21 mouse cellular contexts compared by ENCODE assay signal in the genomic region with DNA sequence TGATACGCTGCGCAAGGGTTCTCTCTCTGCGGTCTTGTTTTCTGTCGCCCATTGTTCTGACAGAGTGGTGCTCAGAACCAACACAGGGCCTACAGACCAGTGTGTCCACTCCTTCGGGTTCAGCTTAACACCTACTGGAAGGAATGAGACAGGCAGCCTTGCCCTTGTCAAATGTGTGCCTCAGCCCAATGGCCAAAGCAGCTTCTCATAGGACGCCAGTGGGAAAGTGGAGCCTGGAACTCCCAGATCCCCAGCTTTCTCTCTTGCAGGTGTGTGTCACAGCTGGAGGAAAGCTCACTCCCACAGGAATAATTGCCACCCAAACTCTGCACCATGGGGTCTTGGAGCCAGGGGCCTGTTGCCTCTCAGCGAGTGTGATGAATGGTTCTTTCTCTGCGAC. TPM values are rescaled to one million over a fixed set of nuclear protein-coding genes. Genes with fewer than 3 reads are reported as not detected.
DNase-seq lines count a peak whose midpoint lies in the region; ATAC-seq and TF ChIP-seq lines count a peak whose summit lies in the region.
"Had no signal": no experiment of that assay in that cellular context is flagged by ENCODE, and none has a peak within 500 bp of the region (broad histone marks: within the 10 kb centered on the region; RNA-seq: fewer than 3 reads in every experiment).

No protein-coding gene starts in this region.

- no peak for ATAC-seq in intestine, postnatal 0 days
- no peak for ATAC-seq in intestine, embryonic 16.5 days
- no peak for ATAC-seq in midbrain, embryonic 11.5 days (ENCODE audit: low FRiP score)
- ATAC-seq in midbrain, embryonic 15.5 days (replicated peaks): no peak
- no peak for ATAC-seq in stomach, postnatal 0 days (ENCODE audit: low FRiP score, low TSS enrichment)
- ATAC-seq: inflammation-experienced regulatory T-cells, adult 6 months; Patski had no signal

- H3K9ac ChIP-seq in intestine, postnatal 0 days (ENCODE audit: low read depth, low read length): no peak overlapping the region
- H3K9ac ChIP-seq in intestine, embryonic 16.5 days (ENCODE audit: low read depth, low read length): no peak overlapping the region
- no peak overlapping the region for H3K9ac ChIP-seq in midbrain, embryonic 11.5 days (ENCODE audit: low read length)
- H3K9ac ChIP-seq in midbrain, embryonic 15.5 days: no peak overlapping the region
- H3K9ac ChIP-seq in ES-Bruce4 (ENCODE audit: low read depth, poor library complexity, severe bottlenecking): no peak overlapping the region
- no peak overlapping the region for H3K9ac ChIP-seq in stomach, postnatal 0 days (ENCODE audit: low read length)
- H3K9ac ChIP-seq: embryonic facial prominence, embryonic 13.5 days; heart, embryonic 12.5 days; hindbrain, embryonic 15.5 days had no signal

- 0 out of 2 replicates have a peak, but pooled peaks cover 13% of the 10 kb centered on the region for H3K27me3 ChIP-seq in intestine, postnatal 0 days (replicated peaks; ENCODE audit: control insufficient read depth, insufficient read depth, low read length)
- 0 out of 2 replicates have a peak, but pooled peaks cover 3% of the 10 kb centered on the region for H3K27me3 ChIP-seq in intestine, embryonic 16.5 days (replicated peaks; ENCODE audit: control insufficient read depth, insufficient read depth, low read length)
- peaks cover 33% of the 10 kb centered on the region for H3K27me3 ChIP-seq in midbrain, embryonic 11.5 days (ENCODE audit: control insufficient read depth, insufficient read depth, low read length)
- H3K27me3 ChIP-seq in midbrain, embryonic 15.5 days (replicated peaks): peaks cover 19% of the 10 kb centered on the region
- no peaks in the 10 kb centered on the region for H3K27me3 ChIP-seq in ES-Bruce4 (ENCODE audit: control insufficient read depth, insufficient read depth, low read length, poor library complexity, severe bottlenecking)
- H3K27me3 ChIP-seq in stomach, postnatal 0 days (ENCODE audit: control insufficient read depth, insufficient read depth, low read length): no peaks in the 10 kb centered on the region

- no peaks in the 10 kb centered on the region for H3K4me1 ChIP-seq in intestine, postnatal 0 days (replicated peaks; ENCODE audit: control insufficient read depth, insufficient read depth, low read length)
- peaks cover 10% of the 10 kb centered on the region for H3K4me1 ChIP-seq in intestine, embryonic 16.5 days (ENCODE audit: control insufficient read depth, insufficient read depth, low read length)
- H3K4me1 ChIP-seq in midbrain, embryonic 11.5 days (ENCODE audit: control insufficient read depth, insufficient read depth, low read length): peaks cover 11% of the 10 kb centered on the region
- peaks cover 7% of the 10 kb centered on the region for H3K4me1 ChIP-seq in midbrain, embryonic 15.5 days
- H3K4me1 ChIP-seq in ES-Bruce4 (ENCODE audit: control insufficient read depth, insufficient read depth, low read length): peaks cover 5% of the 10 kb centered on the region
- H3K4me1 ChIP-seq in stomach, postnatal 0 days (replicated peaks; ENCODE audit: control insufficient read depth, insufficient read depth): no peaks in the 10 kb centered on the region

- H3K27ac ChIP-seq in intestine, postnatal 0 days (ENCODE audit: low read depth, low read length): no peak overlapping the region
- H3K27ac ChIP-seq in intestine, embryonic 16.5 days (ENCODE audit: low read length): no peak overlapping the region
- no peak overlapping the region for H3K27ac ChIP-seq in midbrain, embryonic 11.5 days (ENCODE audit: low read depth, low read length)
- H3K27ac ChIP-seq in midbrain, embryonic 15.5 days: no peak overlapping the region
- peak overlapping the region; percentile 37 for H3K27ac ChIP-seq in ES-Bruce4 (ENCODE audit: insufficient read depth, low read length)
- H3K27ac ChIP-seq in stomach, postnatal 0 days (replicated peaks): no peak overlapping the region
- H3K27ac ChIP-seq: embryonic facial prominence, embryonic 13.5 days; forebrain, embryonic 12.5 days; heart, adult 2 months; hindbrain, embryonic 15.5 days had no signal

- 0 out of 2 replicates have a peak, but pooled peaks have one; percentile 7 for TF ChIP-seq CTCF in intestine, postnatal 0 days (IDR thresholded peaks at IDR 0.05; ENCODE audit: low read depth)
- no peak for TF ChIP-seq CTCF in ES-Bruce4 (IDR thresholded peaks at IDR 0.05; ENCODE audit: low read depth, low read length)
- peak; percentile 31; the same call in 1 of the 2 replicates for TF ChIP-seq CTCF in stomach, postnatal 0 days (IDR thresholded peaks at IDR 0.05; ENCODE audit: low read depth)

- H3K4me2 ChIP-seq in intestine, postnatal 0 days (replicated peaks; ENCODE audit: low read depth): no peak overlapping the region
- H3K4me2 ChIP-seq in intestine, embryonic 16.5 days (ENCODE audit: low read depth, low read length): no peak overlapping the region
- H3K4me2 ChIP-seq in midbrain, embryonic 11.5 days: no peak overlapping the region
- H3K4me2 ChIP-seq in midbrain, embryonic 15.5 days: no peak overlapping the region
- no peak overlapping the region for H3K4me2 ChIP-seq in stomach, postnatal 0 days (replicated peaks; ENCODE audit: low read depth)

- peak; percentile 85 for DNase-seq in midbrain, embryonic 11.5 days (ENCODE audit: low spot score, missing footprints)
- DNase-seq in stomach, postnatal 0 days (ENCODE audit: low spot score): no peak
- no peak for DNase-seq in c-Kit-positive CD71-positive TER-119-positive erythroid progenitor cells, embryonic 14.5 days (ENCODE audit: low spot score)
- DNase-seq: adrenal gland, adult 8-10 months; adrenal gland, postnatal 36 days; cerebellum, adult 11-12 months; cerebellum, adult 9-10 months; cerebellum, postnatal 36 days; gastrocnemius, postnatal 10 days; heart, adult 2 months had no signal

- H3K36me3 ChIP-seq in intestine, postnatal 0 days (ENCODE audit: control insufficient read depth, insufficient read depth): no peaks in the 10 kb centered on the region
- no peaks in the 10 kb centered on the region for H3K36me3 ChIP-seq in intestine, embryonic 16.5 days (ENCODE audit: control insufficient read depth, insufficient read depth, low read length)
- no peaks in the 10 kb centered on the region for H3K36me3 ChIP-seq in midbrain, embryonic 11.5 days (ENCODE audit: control insufficient read depth, insufficient read depth, low read length)
- no peaks in the 10 kb centered on the region for H3K36me3 ChIP-seq in midbrain, embryonic 15.5 days (replicated peaks)
- no peaks in the 10 kb centered on the region for H3K36me3 ChIP-seq in ES-Bruce4 (ENCODE audit: control insufficient read depth, insufficient read depth, low read length, poor library complexity, severe bottlenecking)
- no peaks in the 10 kb centered on the region for H3K36me3 ChIP-seq in stomach, postnatal 0 days (ENCODE audit: control insufficient read depth, insufficient read depth, low read length)
- H3K36me3 ChIP-seq: embryonic facial prominence, embryonic 13.5 days; forebrain, embryonic 12.5 days; heart, embryonic 12.5 days; hindbrain, embryonic 10.5 days; hindbrain, embryonic 15.5 days had no signal

- TF ChIP-seq POLR2A in ES-Bruce4 (IDR thresholded peaks at IDR 0.05; ENCODE audit: insufficient read depth, low read length): no peak

- TF ChIP-seq EP300 in ES-Bruce4 (IDR thresholded peaks at IDR 0.05; ENCODE audit: insufficient read depth, low read depth, low read length): no peak
- TF ChIP-seq EP300 in stomach, postnatal 0 days (optimal IDR thresholded peaks at IDR 0.05): no peak

- 79% methylated on average over 8 of the region's 8 CpGs for WGBS in intestine, postnatal 0 days
- 77% methylated on average over 8 of the region's 8 CpGs for WGBS in intestine, embryonic 16.5 days
- 61% methylated on average over 8 of the region's 8 CpGs for WGBS in midbrain, embryonic 11.5 days
- WGBS in midbrain, embryonic 15.5 days: 61% methylated on average over 8 of the region's 8 CpGs
- WGBS in stomach, postnatal 0 days: 77% methylated on average over 8 of the region's 8 CpGs

- H3K4me3 ChIP-seq in intestine, postnatal 0 days (ENCODE audit: low read depth, low read length): no peak overlapping the region
- no peak overlapping the region for H3K4me3 ChIP-seq in intestine, embryonic 16.5 days (ENCODE audit: low read length)
- H3K4me3 ChIP-seq in midbrain, embryonic 11.5 days (ENCODE audit: low read depth, low read length): no peak overlapping the region
- H3K4me3 ChIP-seq in midbrain, embryonic 15.5 days: no peak overlapping the region
- H3K4me3 ChIP-seq in ES-Bruce4 (ENCODE audit: low read depth, low read length): no peak overlapping the region
- H3K4me3 ChIP-seq in stomach, postnatal 0 days (ENCODE audit: low read depth, low read length): no peak overlapping the region
- H3K4me3 ChIP-seq: embryonic facial prominence, embryonic 13.5 days; heart, adult 2 months had no signal

- H3K9me3 ChIP-seq in intestine, postnatal 0 days (ENCODE audit: control insufficient read depth): no peaks in the 10 kb centered on the region
- H3K9me3 ChIP-seq in intestine, embryonic 16.5 days (ENCODE audit: control insufficient read depth, low read length): no peaks in the 10 kb centered on the region
- no peaks in the 10 kb centered on the region for H3K9me3 ChIP-seq in midbrain, embryonic 11.5 days (ENCODE audit: control insufficient read depth, low read length)
- no peaks in the 10 kb centered on the region for H3K9me3 ChIP-seq in midbrain, embryonic 15.5 days
- H3K9me3 ChIP-seq in ES-Bruce4 (replicated peaks; ENCODE audit: control insufficient read depth, insufficient read depth, low read length, poor library complexity, severe bottlenecking): no peaks in the 10 kb centered on the region
- no peaks in the 10 kb centered on the region for H3K9me3 ChIP-seq in stomach, postnatal 0 days (ENCODE audit: control insufficient read depth, low read length)
- H3K9me3 ChIP-seq: embryonic facial prominence, embryonic 13.5 days; forebrain, embryonic 12.5 days; heart, embryonic 12.5 days; hindbrain, embryonic 10.5 days; hindbrain, embryonic 15.5 days had no signal

RNA-seq across cellular contexts. Expression of a gene that starts 1.3 kb away (rescaled TPM):
- polyA plus RNA-seq in intestine, postnatal 0 days (2015; fragmentation: Nextera tagmentation; extraction: Ambion mirVana): 0.76 and 0.93 TPM in 2 replicates
- 1.2 and 1.3 TPM in 2 replicates for polyA plus RNA-seq in intestine, embryonic 16.5 days (2015; fragmentation: Nextera tagmentation; extraction: Ambion mirVana)
- 0.16 and 0.36 TPM in 2 replicates for polyA plus RNA-seq in midbrain, embryonic 11.5 days (2014; fragmentation: Nextera tagmentation; extraction: Ambion mirVana)
- polyA plus RNA-seq in midbrain, embryonic 15.5 days (2015; fragmentation: Nextera tagmentation; extraction: Ambion mirVana): 1.2 and 1.7 TPM in 2 replicates
- 3.2 and 3.9 TPM in 2 replicates for polyA plus RNA-seq in ES-Bruce4 (2011; ENCODE audit: insufficient read depth, insufficient read length, low read depth, missing spikeins)
- polyA plus RNA-seq in stomach, postnatal 0 days (2015; fragmentation: Nextera tagmentation; extraction: Ambion mirVana): 20.9 and 24.7 TPM in 2 replicates
